Mouse (Mus musculus): ENCODE results near the gene Gm21870.
"Not testable (repeated sequence)": the region's sequence is repeated elsewhere in the genome, so short reads cannot be mapped to it uniquely, and the experiment has no call there.

The Gm21870 gene

DNA sequence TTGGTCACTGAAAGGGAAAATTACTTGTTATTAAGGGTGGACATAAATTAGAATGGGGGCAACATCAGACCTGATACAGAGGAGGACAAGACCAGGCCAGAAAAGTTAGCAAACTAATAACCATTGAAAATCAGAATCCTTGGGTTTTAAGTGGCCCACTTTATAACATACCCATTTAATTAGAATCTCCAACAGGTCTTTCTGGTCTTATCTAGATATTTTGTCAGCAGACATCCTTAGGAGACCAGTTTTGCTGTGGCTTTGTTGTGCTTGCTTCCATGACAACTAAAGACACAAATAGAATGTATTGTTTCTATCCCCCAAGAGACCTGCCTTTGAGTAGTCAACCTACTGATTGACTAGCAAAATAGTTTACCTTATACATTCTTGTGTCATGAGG lies at the start of gene Gm21870:
Gene Gm21870, minus strand, starts transcription at position 101 of the 400 bp plus-strand sequence.
- not testable (repeated sequence) for DNase-seq

DNA sequence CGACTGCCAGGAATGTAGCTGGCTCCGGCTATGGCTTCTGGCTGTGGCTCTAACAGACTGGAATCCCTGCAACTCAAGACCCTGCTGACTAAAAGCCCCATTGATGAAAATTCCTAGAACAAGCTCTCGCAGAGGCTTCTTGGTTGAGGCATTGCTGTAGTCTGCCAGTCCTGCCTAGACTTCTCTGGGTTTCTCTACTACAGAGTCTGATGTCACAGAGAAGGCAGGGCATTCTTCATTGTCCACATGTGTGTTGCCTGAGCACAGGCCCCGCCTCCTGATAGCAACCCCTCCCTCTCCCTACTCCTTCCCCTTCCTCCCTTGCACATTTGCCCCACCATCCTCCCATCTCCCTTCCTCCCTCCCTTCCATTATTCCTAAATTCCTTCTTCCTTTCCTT lies 30.2 kb downstream of the Gm21870 start, which contains the start of gene Btbd35f6:
Gene Btbd35f6, minus strand, starts transcription at position 101 of the 400 bp plus-strand sequence.
- DNase-seq = not testable (repeated sequence)

All from embryo, embryonic 11 days (tissue).